Mouse (Mus musculus) stomach, postnatal 0 days (tissue): ENCODE data around the gene Tesk2. TPM values are rescaled to one million over a fixed set of nuclear protein-coding genes. Genes with fewer than 3 reads are reported as not detected.

Experiments used
- ATAC-seq: fragments of 200-750 bp; cut with Nextera tagmentation; 2 replicates; pipeline ENCODE4 v1.8.0; 2017; ENCODE audit not compliant: low FRiP score, low TSS enrichment
- DNase-seq: peaks from one replicate; pipeline ENCODE4 v3.0.0-alpha.2; 2016; ENCODE audit warnings: low spot score
- H3K27ac ChIP-seq: fragments of 300-500 bp; sonication (generic); replicated peaks from 2 replicates; pipeline ENCODE4 v1.5.1; 2014; ENCODE audit warnings: mild to moderate bottlenecking, control low read depth
- H3K27me3 ChIP-seq: fragments of 300-500 bp; sonication (generic); 2 replicates; pipeline ENCODE4 v1.6.1; 2014; ENCODE audit warnings: low read length; ENCODE audit not compliant: control insufficient read depth, insufficient read depth
- H3K36me3 ChIP-seq: fragments of 300-500 bp; sonication (generic); 2 replicates; pipeline ENCODE4 v1.6.1; 2014; ENCODE audit warnings: low read length, mixed read lengths; ENCODE audit not compliant: control insufficient read depth, insufficient read depth
- H3K4me1 ChIP-seq: fragments of 300-500 bp; sonication (generic); replicated peaks from 2 replicates; pipeline ENCODE4 v1.6.1; 2014; ENCODE audit warnings: antibody characterized with exemption; ENCODE audit not compliant: control insufficient read depth, insufficient read depth
- H3K4me2 ChIP-seq: fragments of 300-500 bp; sonication (generic); replicated peaks from 2 replicates; pipeline ENCODE4 v1.6.1; 2014; ENCODE audit warnings: low read depth, mild to moderate bottlenecking, control low read depth, moderate library complexity
- H3K4me3 ChIP-seq: fragments of 300-500 bp; sonication (generic); 2 replicates; pipeline ENCODE4 v1.5.1; 2014; ENCODE audit warnings: low read depth, low read length, control low read depth
- H3K9ac ChIP-seq: fragments of 300-500 bp; sonication (generic); 2 replicates; pipeline ENCODE4 v1.6.1; 2014; ENCODE audit warnings: mild to moderate bottlenecking, low read length, control low read depth, mixed read lengths
- H3K9me3 ChIP-seq: fragments of 300-500 bp; sonication (generic); 2 replicates; pipeline ENCODE4 v1.6.1; 2016; ENCODE audit warnings: low read length; ENCODE audit not compliant: control insufficient read depth
- CTCF ChIP-seq: IDR thresholded peaks from 2 replicates; pipeline ENCODE4 v1.5.1; 2016; ENCODE audit warnings: antibody characterized with exemption, low read depth, mild to moderate bottlenecking, moderate library complexity
- EP300 ChIP-seq: optimal IDR thresholded peaks from 2 replicates; pipeline ENCODE3; 2016; ENCODE audit warnings: antibody characterized with exemption
- WGBS: fragments of 180-500 bp; shearing (Covaris S2); extraction: QIAGEN DNeasy Blood & Tissue Kit; methylation state at CpG from one replicate; pipeline ENCODE4 v1.1.7; 2014; 5-methylcytosine and 5-hydroxymethylcytosine counted together
- polyA plus RNA-seq: library from polyadenylated mRNA; unstranded; fragments of >200 nt; fragmentation: Nextera tagmentation; extraction: Ambion mirVana; gene quantifications from 2 replicates; pipeline ENCODE4 v1.2.1, GENCODE M21; 2015

Tesk2 gene
- polyA plus RNA-seq, 1 experiment from 2014 or later: 2.3 TPM

DNA sequence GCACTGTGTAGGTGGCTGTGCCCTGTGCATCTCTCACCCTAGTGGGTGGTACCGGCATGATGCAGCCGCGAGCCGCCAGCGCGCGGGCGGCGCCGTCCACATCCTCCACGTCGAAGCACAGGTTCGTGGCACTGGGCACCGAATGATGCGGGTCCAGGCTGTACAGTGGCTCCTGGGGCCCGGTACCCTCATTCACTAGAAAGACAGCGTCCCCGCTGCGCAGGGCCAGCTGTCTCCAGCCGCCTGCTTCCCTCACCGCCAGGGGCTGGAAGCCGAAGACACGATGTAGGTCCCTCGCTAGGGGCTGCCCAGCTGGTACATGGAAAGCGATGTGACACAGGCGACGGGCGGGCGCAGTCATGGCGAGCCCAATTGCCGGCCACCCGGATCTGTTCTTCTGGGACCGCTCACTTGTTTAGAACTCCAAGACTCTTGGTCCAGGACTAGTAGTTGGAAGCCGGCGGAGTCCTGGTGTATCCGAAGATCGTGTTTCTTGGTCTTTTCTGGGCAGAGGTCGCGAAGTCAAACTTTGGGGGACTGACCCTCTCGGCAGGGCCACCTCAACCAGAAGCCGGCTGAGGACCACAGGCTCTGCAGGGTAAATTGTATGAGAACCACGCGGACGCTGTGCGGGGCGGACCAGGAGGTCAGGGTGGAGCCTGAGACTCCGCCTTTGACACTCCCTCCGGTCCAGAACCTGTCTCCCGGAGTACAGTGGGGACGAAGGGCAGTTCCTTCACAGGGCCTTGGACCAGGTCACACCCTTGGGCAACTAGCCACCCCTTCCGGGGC, 100.3 kb downstream of the Tesk2 start:
- under 1% methylated on average over 51 of the region's 51 CpGs for WGBS
- H3K4me3 ChIP-seq: peak overlapping the region; percentile 45
- ATAC-seq (peak; percentile 88), DNase-seq (peak; percentile 82)
- no peaks in the 10 kb centered on the region for H3K9me3 ChIP-seq
- H3K36me3 ChIP-seq: no peaks in the 10 kb centered on the region; the same call in 1 of the 2 replicates
- H3K9ac ChIP-seq: peak overlapping the region; percentile 38; the same call in 1 of the 2 replicates
- TF ChIP-seq EP300: no peak
- peak; percentile 58 for TF ChIP-seq CTCF
- 0 out of 2 replicates have a peak, but pooled peaks cover 2% of the 10 kb centered on the region for H3K27me3 ChIP-seq
- H3K4me2 ChIP-seq: peak overlapping the region; percentile 93
- no peaks in the 10 kb centered on the region; the same call in 1 of the 2 replicates for H3K4me1 ChIP-seq
- H3K27ac ChIP-seq: no peak overlapping the region

DNA sequence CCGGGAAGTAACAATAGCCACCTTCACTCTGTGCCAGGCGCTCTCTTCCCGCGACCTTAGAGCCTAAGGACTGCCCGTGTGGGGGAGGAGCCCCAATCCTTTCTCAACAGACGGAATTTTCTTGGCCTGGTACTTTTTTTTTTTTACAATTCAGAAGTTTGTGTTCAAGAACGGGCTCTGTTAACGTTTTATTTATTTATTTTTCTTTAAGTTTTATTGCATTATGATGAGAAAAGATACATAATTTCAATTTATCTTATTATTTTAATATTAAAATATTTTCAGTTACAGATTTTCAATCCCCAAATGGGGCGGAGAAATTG, 100.9 kb downstream of the Tesk2 start, which contains the start of gene Hpdl:
TSS of gene Hpdl (minus strand) at position 14 of the 323 bp plus-strand sequence.
- Histone ChIP-seq H3K9me3 (no peaks in the 10 kb centered on the region), H3K27ac (no peak within 1 kb of the TSS), H3K4me1 (no peaks in the 10 kb centered on the region; the same call in 1 of the 2 replicates), H3K4me2 (peak within 1 kb of the TSS; percentile 93), H3K9ac (peak within 1 kb of the TSS; percentile 38; the same call in 1 of the 2 replicates), H3K36me3 (no peaks in the 10 kb centered on the region; the same call in 1 of the 2 replicates), H3K4me3 (peak within 1 kb of the TSS; percentile 45), H3K27me3 (0 out of 2 replicates have a peak, but pooled peaks cover 2% of the 10 kb centered on the region)
- ATAC-seq (no peak), DNase-seq (no peak)
- 10% methylated on average over 9 of the region's 9 CpGs for WGBS
- TF ChIP-seq EP300: no peak
- TF ChIP-seq CTCF: no peak

DNA sequence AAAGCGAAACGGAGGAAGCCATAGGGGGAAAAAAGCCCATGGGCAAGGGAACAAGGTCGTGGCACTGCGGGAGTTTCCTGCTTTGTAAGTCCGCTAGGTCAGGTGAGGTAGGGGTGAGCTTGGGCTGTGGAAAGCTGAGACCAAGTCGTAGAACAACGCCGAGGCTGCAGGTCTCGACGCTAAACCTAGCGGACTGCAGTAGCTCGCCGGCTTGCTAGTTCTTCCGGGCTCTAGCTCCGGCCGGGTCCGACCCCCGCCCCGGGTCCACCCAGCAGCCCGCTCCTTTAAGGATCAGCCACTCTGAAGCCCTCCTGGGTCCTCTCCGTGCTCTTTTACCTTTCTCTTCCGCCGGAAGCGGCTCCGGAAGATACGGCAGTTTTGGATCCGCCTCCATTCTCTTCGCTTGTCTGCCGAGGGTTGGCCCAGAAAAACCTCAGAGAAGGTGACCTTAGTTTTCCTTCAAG, 103.8 kb downstream of the Tesk2 start:
- TF ChIP-seq EP300: no peak
- TF ChIP-seq CTCF: no peak
- no peaks in the 10 kb centered on the region; the same call in 1 of the 2 replicates for H3K4me1 ChIP-seq
- no peaks in the 10 kb centered on the region for H3K9me3 ChIP-seq
- ATAC-seq (peak; percentile 21; the same call in 1 of the 2 replicates), DNase-seq (peak; percentile 65)
- peak overlapping the region; percentile 80 for H3K9ac ChIP-seq
- WGBS: 5% methylated on average over 29 of the region's 29 CpGs
- peak overlapping the region; percentile 60 for H3K4me3 ChIP-seq
- H3K27me3 ChIP-seq: 0 out of 2 replicates have a peak, but pooled peaks cover 2% of the 10 kb centered on the region
- peak overlapping the region; percentile 76 for H3K4me2 ChIP-seq
- peak overlapping the region; percentile 65; the same call in 1 of the 2 replicates for H3K27ac ChIP-seq
- H3K36me3 ChIP-seq: no peaks in the 10 kb centered on the region

DNA sequence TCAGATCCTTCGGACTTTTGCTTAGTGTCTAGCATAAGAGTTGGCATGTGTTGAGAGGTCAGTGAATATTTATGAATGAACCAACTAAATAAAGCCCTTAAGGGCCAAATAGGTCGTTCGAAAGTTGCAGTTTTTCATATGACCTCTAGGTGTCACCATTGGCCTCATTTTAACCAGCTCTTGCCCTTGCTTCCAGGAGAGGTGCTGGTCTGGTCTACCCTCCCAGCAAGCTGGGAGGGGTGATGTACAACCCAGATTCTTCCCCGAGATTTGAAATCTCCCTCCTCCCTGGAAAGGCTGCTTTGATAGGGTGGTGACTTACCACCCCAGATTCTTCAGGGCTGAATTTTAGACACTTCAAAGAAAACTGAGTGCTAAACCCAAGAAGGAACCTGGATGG, 107.1 kb downstream of the Tesk2 start:
- TF ChIP-seq EP300 (no peak), CTCF (peak; percentile 86)
- H3K36me3 ChIP-seq: no peaks in the 10 kb centered on the region
- no peaks in the 10 kb centered on the region for H3K27me3 ChIP-seq
- ATAC-seq (0 out of 2 replicates have a peak, but pooled peaks have one; percentile 38), DNase-seq (peak; percentile 29)
- no peak overlapping the region for H3K4me3 ChIP-seq
- 0% methylated on average over 4 of the region's 4 CpGs for WGBS
- no peak overlapping the region for H3K27ac ChIP-seq
- no peak overlapping the region for H3K4me2 ChIP-seq
- no peak overlapping the region for H3K9ac ChIP-seq
- H3K9me3 ChIP-seq: no peaks in the 10 kb centered on the region
- H3K4me1 ChIP-seq: no peaks in the 10 kb centered on the region; the same call in 1 of the 2 replicates

DNA sequence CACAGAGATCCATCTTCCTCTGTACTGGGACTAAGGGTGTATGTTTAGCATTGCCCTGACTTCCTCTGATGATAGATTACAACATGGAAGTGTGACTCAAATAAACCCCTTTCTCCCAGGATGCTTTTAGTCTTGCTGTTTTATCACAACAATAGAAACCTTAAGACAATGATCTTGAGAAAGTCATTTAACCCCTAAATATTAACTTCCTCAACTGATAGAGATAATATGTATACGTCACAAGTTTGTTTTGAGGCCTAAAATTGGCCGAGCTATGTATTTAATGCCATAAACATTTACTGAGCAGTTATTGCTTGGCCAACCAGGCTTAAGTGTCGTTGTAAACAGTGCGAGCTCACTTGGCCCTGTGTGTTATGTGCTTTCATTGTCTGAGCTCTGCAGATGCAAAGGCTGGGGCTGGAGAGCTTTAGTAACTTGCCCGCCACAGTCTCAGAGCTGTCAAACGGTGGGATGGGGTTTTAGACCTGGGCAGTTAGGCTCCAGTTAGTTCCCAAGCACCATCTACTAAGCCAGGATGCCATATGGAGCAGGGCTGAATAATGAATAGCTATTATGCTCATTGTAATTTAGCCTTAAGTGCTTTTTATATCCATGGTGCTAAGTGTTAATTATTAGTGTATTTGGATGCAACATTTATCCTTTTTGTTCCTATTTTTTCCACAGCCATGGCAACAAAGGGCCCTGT, 108.8 kb downstream of the Tesk2 start:
- ATAC-seq: no peak

DNA sequence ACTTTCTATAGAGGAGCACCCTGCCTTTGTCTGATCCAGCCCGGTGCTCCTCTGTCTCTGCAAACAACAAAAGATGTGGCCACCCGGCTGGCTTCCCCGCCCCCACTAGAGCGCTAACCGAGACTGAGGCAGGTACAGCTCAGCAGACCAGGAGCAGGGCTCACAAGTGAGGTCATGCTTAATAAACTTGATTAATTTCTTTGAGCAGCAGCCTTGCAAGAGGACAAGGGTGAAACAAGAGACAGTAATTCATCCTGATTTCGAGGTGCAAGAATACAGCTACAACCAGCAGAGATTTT, 109.3 kb downstream of the Tesk2 start:
- no peaks in the 10 kb centered on the region; the same call in 1 of the 2 replicates for H3K4me1 ChIP-seq
- H3K4me3 ChIP-seq: no peak overlapping the region
- ATAC-seq (no peak), DNase-seq (no peak)
- no peak overlapping the region for H3K27ac ChIP-seq
- no peaks in the 10 kb centered on the region for H3K9me3 ChIP-seq
- no peak for TF ChIP-seq CTCF
- no peak for TF ChIP-seq EP300
- 30% methylated on average over 6 of the region's 6 CpGs for WGBS
- no peak overlapping the region for H3K9ac ChIP-seq
- H3K36me3 ChIP-seq: no peaks in the 10 kb centered on the region
- no peaks in the 10 kb centered on the region for H3K27me3 ChIP-seq
- H3K4me2 ChIP-seq: no peak overlapping the region

More for the DNA sequence above, 108.8 kb downstream of the Tesk2 start:
- Histone ChIP-seq H3K27me3 (no peaks in the 10 kb centered on the region), H3K4me1 (no peaks in the 10 kb centered on the region; the same call in 1 of the 2 replicates), H3K4me2 (no peak overlapping the region), H3K4me3 (no peak overlapping the region), H3K27ac (no peak overlapping the region), H3K9ac (no peak overlapping the region), H3K36me3 (no peaks in the 10 kb centered on the region), H3K9me3 (no peaks in the 10 kb centered on the region)
- no peak for DNase-seq
- TF ChIP-seq CTCF (no peak), EP300 (no peak)
- WGBS: 44% methylated on average over 6 of the region's 6 CpGs
